Mouse (Mus musculus) forebrain, embryonic 10.5 days (tissue): Measurements from ENCODE around the gene 1600014C23Rik. TPM values are rescaled to one million over a fixed set of nuclear protein-coding genes. Genes with fewer than 3 reads are reported as not detected.

Source experiments
- DNase-seq: peaks from one replicate; pipeline ENCODE4 v3.0.0-alpha.2; 2017; ENCODE audit warnings: low spot score; ENCODE audit errors: extremely low spot score
- H3K27ac ChIP-seq: fragments of 300-500 bp; sonication (generic); 2 replicates; pipeline ENCODE4 v1.5.1; 2016; ENCODE audit warnings: mild to moderate bottlenecking
- H3K27me3 ChIP-seq: fragments of 300-500 bp; sonication (generic); 2 replicates; pipeline ENCODE4 v1.6.1; 2016; ENCODE audit warnings: mild to moderate bottlenecking; ENCODE audit not compliant: poor library complexity, severe bottlenecking
- H3K36me3 ChIP-seq: fragments of 300-500 bp; sonication (generic); replicated peaks from 2 replicates; pipeline ENCODE4 v1.6.1; 2016; ENCODE audit warnings: mild to moderate bottlenecking, moderate library complexity
- H3K4me1 ChIP-seq: fragments of 300-500 bp; sonication (generic); 2 replicates; pipeline ENCODE4 v1.6.1; 2016
- H3K4me3 ChIP-seq: fragments of 300-500 bp; sonication (generic); 2 replicates; pipeline ENCODE4 v1.5.1; 2016; ENCODE audit warnings: mild to moderate bottlenecking, moderate library complexity
- H3K9me3 ChIP-seq: fragments of 300-500 bp; sonication (generic); 2 replicates; pipeline ENCODE4 v1.6.1; 2016; ENCODE audit warnings: mild to moderate bottlenecking, moderate library complexity
- WGBS: fragments of 180-500 bp; shearing (Covaris S2); methylation state at CpG from one replicate; pipeline ENCODE4 v1.1.7; 2016; 5-methylcytosine and 5-hydroxymethylcytosine counted together
- polyA plus RNA-seq: library from polyadenylated mRNA; unstranded; fragments of >200 nt; fragmentation: Nextera tagmentation; extraction: Ambion mirVana; gene quantifications from 2 replicates; pipeline ENCODE4 v1.2.1, GENCODE M21; 2016

1600014C23Rik gene
- 0.79 TPM in 1 of 2 replicates, not detected in the other for polyA plus RNA-seq

GRCm38 (mm10) chr17:45733735-45734301 is at the start of gene 1600014C23Rik:
Gene 1600014C23Rik (minus strand): TSS chr17:45733844.
- Histone ChIP-seq H3K4me3 (peak within 1 kb of the TSS; percentile 58), H3K36me3 (no peaks in the 10 kb centered on the region), H3K27ac (peak within 1 kb of the TSS; percentile 98), H3K4me1 (peaks cover 84% of the 10 kb centered on the region), H3K9me3 (no peaks in the 10 kb centered on the region), H3K27me3 (peaks cover 51% of the 10 kb centered on the region)
- under 1% methylated on average over 41 of the region's 41 CpGs for WGBS
- peak; percentile 61 for DNase-seq

GRCm38 (mm10) chr17:45778446-45778845 is 44.8 kb upstream of the 1600014C23Rik start:
- no peaks in the 10 kb centered on the region for H3K27me3 ChIP-seq
- H3K4me3 ChIP-seq: no peak overlapping the region
- H3K36me3 ChIP-seq: no peaks in the 10 kb centered on the region
- WGBS: 93% methylated on average over 4 of the region's 4 CpGs
- DNase-seq: no peak
- no peaks in the 10 kb centered on the region for H3K4me1 ChIP-seq
- no peak overlapping the region for H3K27ac ChIP-seq
- no peaks in the 10 kb centered on the region for H3K9me3 ChIP-seq

GRCm38 (mm10) chr17:45777431-45777830 is 43.8 kb upstream of the 1600014C23Rik start:
- Histone ChIP-seq H3K27ac (no peak overlapping the region), H3K4me3 (no peak overlapping the region), H3K9me3 (no peaks in the 10 kb centered on the region), H3K36me3 (no peaks in the 10 kb centered on the region), H3K27me3 (no peaks in the 10 kb centered on the region), H3K4me1 (peaks cover 3% of the 10 kb centered on the region; the same call in 1 of the 2 replicates)
- DNase-seq: no peak
- 82% methylated on average over 6 of the region's 6 CpGs for WGBS

- peaks cover 7% of the 10 kb centered on the region; the same call in 1 of the 2 replicates for H3K4me1 ChIP-seq
- no peak overlapping the region for H3K4me3 ChIP-seq
- no peak overlapping the region for H3K27ac ChIP-seq
- no peak for DNase-seq
- H3K9me3 ChIP-seq: no peaks in the 10 kb centered on the region
- H3K27me3 ChIP-seq: no peaks in the 10 kb centered on the region
- no peaks in the 10 kb centered on the region for H3K36me3 ChIP-seq
- 95% methylated on average over 8 of the region's 8 CpGs for WGBS
Measured at GRCm38 (mm10) chr17:45776185-45776584, 42.5 kb upstream of the 1600014C23Rik start.

GRCm38 (mm10) chr17:45775468-45775867 is 41.8 kb upstream of the 1600014C23Rik start:
- Histone ChIP-seq H3K27ac (no peak overlapping the region), H3K9me3 (no peaks in the 10 kb centered on the region), H3K36me3 (no peaks in the 10 kb centered on the region), H3K27me3 (no peaks in the 10 kb centered on the region), H3K4me3 (no peak overlapping the region), H3K4me1 (peaks cover 14% of the 10 kb centered on the region)
- DNase-seq: no peak
- 90% methylated on average over 9 of the region's 9 CpGs for WGBS

- no peak overlapping the region for H3K4me3 ChIP-seq
- H3K36me3 ChIP-seq: no peaks in the 10 kb centered on the region
- no peaks in the 10 kb centered on the region for H3K9me3 ChIP-seq
- 77% methylated on average over 3 of the region's 3 CpGs for WGBS
- H3K27ac ChIP-seq: no peak overlapping the region
- peaks cover 24% of the 10 kb centered on the region for H3K27me3 ChIP-seq
- DNase-seq: no peak
- H3K4me1 ChIP-seq: peaks cover 30% of the 10 kb centered on the region
Measured at GRCm38 (mm10) chr17:45772566-45772965, 38.9 kb upstream of the 1600014C23Rik start.

- Histone ChIP-seq H3K27ac (no peak overlapping the region), H3K4me3 (no peak overlapping the region), H3K4me1 (peaks cover 34% of the 10 kb centered on the region), H3K36me3 (no peaks in the 10 kb centered on the region), H3K27me3 (peaks cover 24% of the 10 kb centered on the region), H3K9me3 (no peaks in the 10 kb centered on the region)
- WGBS: 86% methylated on average over 8 of the region's 8 CpGs
- no peak for DNase-seq
Measured at GRCm38 (mm10) chr17:45772096-45772495, 38.5 kb upstream of the 1600014C23Rik start.

- Histone ChIP-seq H3K27me3 (peaks cover 30% of the 10 kb centered on the region), H3K36me3 (no peaks in the 10 kb centered on the region), H3K27ac (peak overlapping the region; percentile 73), H3K4me3 (no peak overlapping the region), H3K9me3 (no peaks in the 10 kb centered on the region), H3K4me1 (peaks cover 51% of the 10 kb centered on the region)
- 54% methylated on average over 6 of the region's 6 CpGs for WGBS
- no peak for DNase-seq
Measured at GRCm38 (mm10) chr17:45770441-45770840, 36.8 kb upstream of the 1600014C23Rik start.

GRCm38 (mm10) chr17:45769821-45770220 is 36.2 kb upstream of the 1600014C23Rik start:
- H3K27me3 ChIP-seq: peaks cover 35% of the 10 kb centered on the region
- DNase-seq: no peak
- no peaks in the 10 kb centered on the region for H3K9me3 ChIP-seq
- H3K27ac ChIP-seq: peak overlapping the region; percentile 73; the same call in 1 of the 2 replicates
- H3K4me3 ChIP-seq: no peak overlapping the region
- 85% methylated on average over 6 of the region's 6 CpGs for WGBS
- no peaks in the 10 kb centered on the region for H3K36me3 ChIP-seq
- peaks cover 53% of the 10 kb centered on the region for H3K4me1 ChIP-seq

GRCm38 (mm10) chr17:45767536-45768146 is 34.0 kb upstream of the 1600014C23Rik start:
- DNase-seq: no peak
- H3K4me1 ChIP-seq: peaks cover 58% of the 10 kb centered on the region
- 36% methylated on average over 8 of the region's 9 CpGs for WGBS
- peaks cover 35% of the 10 kb centered on the region for H3K27me3 ChIP-seq
- peak overlapping the region; percentile 86 for H3K27ac ChIP-seq
- peak overlapping the region; percentile 30 for H3K4me3 ChIP-seq
- H3K9me3 ChIP-seq: no peaks in the 10 kb centered on the region
- H3K36me3 ChIP-seq: no peaks in the 10 kb centered on the region

GRCm38 (mm10) chr17:45766735-45767535 is 33.3 kb upstream of the 1600014C23Rik start:
- H3K4me3 ChIP-seq: peak overlapping the region; percentile 30; the same call in 1 of the 2 replicates

GRCm38 (mm10) chr17:45765914-45766313 is 32.3 kb upstream of the 1600014C23Rik start:
- WGBS: 84% methylated on average over 3 of the region's 3 CpGs
- Histone ChIP-seq H3K4me1 (peaks cover 56% of the 10 kb centered on the region), H3K4me3 (no peak overlapping the region), H3K27ac (peak overlapping the region; percentile 86), H3K36me3 (no peaks in the 10 kb centered on the region), H3K9me3 (no peaks in the 10 kb centered on the region), H3K27me3 (peaks cover 38% of the 10 kb centered on the region)
- no peak for DNase-seq

More at GRCm38 (mm10) chr17:45766735-45767535, 33.3 kb upstream of the 1600014C23Rik start:
- Histone ChIP-seq H3K27me3 (peaks cover 35% of the 10 kb centered on the region), H3K9me3 (no peaks in the 10 kb centered on the region), H3K36me3 (no peaks in the 10 kb centered on the region), H3K27ac (peak overlapping the region; percentile 86), H3K4me1 (peaks cover 51% of the 10 kb centered on the region)
- peak; percentile 79 for DNase-seq
- WGBS: 19% methylated on average over 12 of the region's 12 CpGs
